Mouse (Mus musculus) layer of hippocampus, postnatal 10 days (tissue): Measurements from ENCODE around the gene Gm3448. TPM values are rescaled to one million over a fixed set of nuclear protein-coding genes. Genes with fewer than 3 reads are reported as not detected.
"Not testable (repeated sequence)": the region's sequence is repeated elsewhere in the genome, so short reads cannot be mapped to it uniquely, and the experiment has no call there.

ENCODE experiments used
- DNase-seq, 2 experiments: peaks; one replicate each; pipeline ENCODE4 v3.0.0; 2021; ENCODE audit warnings: low spot score in 2 of 2
- total RNA-seq, 2 experiments: library from RNA; stranded (reverse); gene quantifications; 2 replicates each; pipeline ENCODE4 v1.2.3; 2021

Gm3448 gene
- total RNA-seq, 2 experiments from 2014 or later = 6.0 to 7.5 TPM

- DNase-seq = not testable (repeated sequence)
These were observed 882 bp downstream of the Gm3448 start for GRCm38 (mm10) chr17:15040455-15040854.

- not testable (repeated sequence) for DNase-seq
These were observed 9.9 kb downstream of the Gm3448 start for GRCm38 (mm10) chr17:15031414-15031813.

- not testable (repeated sequence) for DNase-seq
These were observed 15.8 kb downstream of the Gm3448 start for GRCm38 (mm10) chr17:15025513-15025912.

- DNase-seq = not testable (repeated sequence)
These were observed 16.7 kb downstream of the Gm3448 start for GRCm38 (mm10) chr17:15024502-15025193.

GRCm38 (mm10) chr17:15023878-15024492 is 17.4 kb downstream of the Gm3448 start:
- not testable (repeated sequence) for DNase-seq

GRCm38 (mm10) chr17:15021503-15022220 is 19.7 kb downstream of the Gm3448 start:
- DNase-seq = peak; percentile 23 to 30

GRCm38 (mm10) chr17:15009706-15010413 is 31.5 kb downstream of the Gm3448 start, which contains the start of gene Gm3435:
TSS of gene Gm3435 (plus strand) at chr17:15010176.
- DNase-seq = not testable (repeated sequence)

- not testable (repeated sequence) for DNase-seq
These were observed 32.2 kb downstream of the Gm3448 start for GRCm38 (mm10) chr17:15009088-15009487.

GRCm38 (mm10) chr17:15000047-15000446 is 41.3 kb downstream of the Gm3448 start:
- not testable (repeated sequence) for DNase-seq

- not testable (repeated sequence) for DNase-seq
These were observed 47.2 kb downstream of the Gm3448 start for GRCm38 (mm10) chr17:14994140-14994539.

GRCm38 (mm10) chr17:14993139-14993832 is 48.1 kb downstream of the Gm3448 start:
- not testable (repeated sequence) for DNase-seq

- DNase-seq = not testable (repeated sequence)
These were observed 48.7 kb downstream of the Gm3448 start for GRCm38 (mm10) chr17:14992522-14993138.

GRCm38 (mm10) chr17:14990116-14990702 is 51.1 kb downstream of the Gm3448 start:
- peak; percentile 9 to 13 for DNase-seq

- not testable (repeated sequence) for DNase-seq
These were observed 62.8 kb downstream of the Gm3448 start, which contains the start of the genes 9030025P20Rik and Gm3417 for GRCm38 (mm10) chr17:14978362-14979038. TSS of gene 9030025P20Rik (plus strand) at chr17:14978468. TSS of gene Gm3417 (minus strand) at chr17:14978790.

- DNase-seq = not testable (repeated sequence)
These were observed 63.5 kb downstream of the Gm3448 start for GRCm38 (mm10) chr17:14977718-14978361.

- not testable (repeated sequence) for DNase-seq
These were observed 72.9 kb downstream of the Gm3448 start for GRCm38 (mm10) chr17:14968373-14968913.

GRCm38 (mm10) chr17:14961557-14962154 is 79.7 kb downstream of the Gm3448 start:
- not testable (repeated sequence) for DNase-seq
